Mouse (Mus musculus) adrenal gland (tissue): ENCODE data around the gene Tmem199.

Experiments
- intact Hi-C: fragments of 180-260 bp; cut with DNase I; formaldehyde crosslinking; loops from one replicate; pipeline ENCODE4 v1.15.1; 2025

Gene Tmem199

DNA sequence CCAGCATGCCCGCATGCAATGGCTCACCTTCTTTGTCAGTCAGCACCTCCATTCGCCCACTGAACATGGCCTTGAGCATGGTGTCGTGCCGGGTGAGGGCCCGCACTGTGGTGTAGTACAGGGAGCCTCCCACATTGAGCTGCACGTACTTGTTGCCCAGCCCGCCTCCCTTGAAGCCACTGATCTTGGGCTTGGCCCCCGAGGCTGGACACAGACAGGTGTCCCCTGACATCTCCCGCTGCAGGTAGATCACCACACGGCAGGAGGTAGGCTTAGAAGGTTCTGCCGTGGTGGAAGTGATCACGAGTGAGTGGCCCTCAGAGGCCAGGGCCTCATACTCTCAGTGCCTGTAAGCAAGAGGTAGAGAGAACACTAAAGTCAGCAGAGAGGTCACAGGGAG, 18.0 kb upstream of the Tmem199 start:
- intact Hi-C loops, result no loop called here

DNA sequence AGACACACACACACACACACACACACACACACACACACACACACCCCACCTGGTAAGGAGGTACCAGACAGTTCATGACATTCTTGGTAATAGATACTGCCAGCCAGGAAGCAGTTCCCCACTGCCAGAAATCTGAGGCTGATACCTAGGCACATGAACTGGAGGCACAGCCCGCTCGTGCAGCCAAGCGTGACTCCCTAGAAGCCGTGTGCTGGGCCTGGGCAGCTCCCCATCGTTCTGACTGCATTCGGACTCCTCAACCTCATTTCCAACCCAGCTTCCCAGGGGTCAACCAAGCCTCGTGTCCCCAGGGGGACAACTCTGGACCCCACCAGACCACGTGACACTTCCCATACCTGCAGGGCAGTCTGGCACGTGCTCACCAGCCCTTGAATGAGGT, 16.7 kb upstream of the Tmem199 start:
- intact Hi-C loops, result no loop called here

DNA sequence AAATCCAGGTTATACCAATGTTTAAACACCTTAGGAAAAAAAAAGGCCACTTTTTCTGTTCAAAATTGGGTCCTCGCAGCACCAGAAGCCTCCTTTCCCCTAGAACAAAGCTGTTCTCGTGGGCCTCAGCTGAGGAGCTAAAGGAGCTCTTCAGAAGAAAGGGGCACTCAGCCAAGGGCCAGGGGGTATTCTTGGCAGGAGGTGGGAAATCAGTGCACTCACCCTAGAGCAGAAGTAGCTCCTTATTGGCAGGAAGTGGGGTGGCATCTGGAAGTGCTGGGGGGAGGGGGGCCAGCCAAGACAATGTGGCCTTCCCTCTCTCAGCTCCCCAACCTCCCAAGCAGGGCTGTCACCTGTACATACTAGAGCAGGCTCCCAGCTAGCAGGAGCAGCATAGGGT, 12.9 kb upstream of the Tmem199 start:
- intact Hi-C loops, result no loop called here

DNA sequence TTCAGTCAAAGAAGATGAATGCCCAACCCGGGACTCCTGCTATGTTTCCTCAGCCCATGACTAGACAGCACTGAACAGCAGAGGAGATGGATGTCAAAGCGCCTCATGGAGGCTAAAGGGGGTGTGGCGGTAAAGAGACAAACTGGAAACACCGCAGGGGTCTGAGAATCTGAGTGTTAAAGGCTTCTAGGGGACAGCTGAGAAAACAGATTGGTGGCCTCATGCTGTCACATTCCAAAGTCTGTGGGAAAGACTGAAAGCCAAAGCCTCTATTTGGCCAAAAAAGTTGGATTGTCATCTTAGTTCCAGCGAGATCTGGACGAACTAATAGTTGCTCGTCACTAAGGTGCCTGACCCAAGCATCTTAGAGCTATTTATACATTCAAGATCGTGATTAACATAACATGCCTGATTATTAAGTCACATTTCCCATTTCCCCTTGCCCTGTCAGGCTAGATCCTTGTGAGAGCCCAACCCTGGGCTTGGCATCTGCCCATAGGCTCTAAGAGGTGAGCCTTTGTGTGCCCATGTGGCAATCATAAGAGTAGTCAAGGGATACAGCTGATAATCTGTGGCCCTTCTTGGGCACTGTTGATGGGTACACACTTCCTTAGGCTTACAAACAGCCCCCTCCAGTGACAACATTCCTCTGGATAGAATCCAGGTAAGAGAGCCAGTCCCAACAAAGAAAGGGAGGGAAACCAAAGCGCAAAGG, 11.4 kb upstream of the Tmem199 start:
- intact Hi-C loops, result no loop called here

DNA sequence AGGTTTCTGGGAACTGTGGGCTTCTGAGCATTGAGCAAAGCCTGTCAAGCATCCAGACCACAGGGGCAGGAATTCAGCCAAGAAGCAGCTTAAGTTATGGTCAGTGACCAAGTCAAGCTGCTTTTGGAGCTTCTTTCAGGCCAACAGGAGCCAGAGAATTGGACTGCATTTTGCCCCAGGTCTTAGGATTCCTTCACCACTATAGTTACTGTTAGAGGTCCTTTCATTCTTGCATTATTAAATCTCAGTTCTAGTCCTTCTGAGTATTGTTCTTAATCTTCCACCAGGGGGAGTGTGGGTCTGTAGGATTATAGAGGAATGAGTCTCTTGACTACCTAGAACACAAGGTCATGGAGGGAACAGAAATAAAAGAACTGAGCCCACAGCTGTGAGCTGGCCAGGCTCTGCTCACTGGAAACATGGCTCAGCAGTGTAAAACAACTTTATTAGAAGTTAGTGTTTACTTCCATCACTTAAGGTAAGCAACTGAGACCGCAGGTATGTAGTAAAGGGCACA, 10.6 kb upstream of the Tmem199 start:
- intact Hi-C loops, result no loop called here

DNA sequence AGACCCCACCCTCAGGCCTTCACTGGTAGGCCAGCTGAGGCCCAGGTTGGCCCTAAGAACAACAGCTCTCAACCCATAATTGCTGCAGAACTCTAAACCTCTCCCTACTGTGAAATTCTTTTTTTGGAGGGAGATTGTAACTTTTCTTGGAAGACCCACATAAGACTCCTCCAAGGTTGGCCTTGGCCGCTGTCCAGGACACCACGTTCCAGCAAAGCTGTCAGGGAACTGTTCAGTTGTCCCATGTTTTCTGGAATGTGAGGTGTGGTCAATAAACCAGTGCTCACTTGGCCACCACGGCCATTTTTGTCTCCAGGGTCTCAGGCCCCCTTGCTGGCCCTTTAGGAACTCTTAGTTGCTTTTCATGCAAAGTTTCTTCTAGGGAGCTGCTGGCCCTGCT, 9.9 kb upstream of the Tmem199 start:
- intact Hi-C loops, result no loop called here

DNA sequence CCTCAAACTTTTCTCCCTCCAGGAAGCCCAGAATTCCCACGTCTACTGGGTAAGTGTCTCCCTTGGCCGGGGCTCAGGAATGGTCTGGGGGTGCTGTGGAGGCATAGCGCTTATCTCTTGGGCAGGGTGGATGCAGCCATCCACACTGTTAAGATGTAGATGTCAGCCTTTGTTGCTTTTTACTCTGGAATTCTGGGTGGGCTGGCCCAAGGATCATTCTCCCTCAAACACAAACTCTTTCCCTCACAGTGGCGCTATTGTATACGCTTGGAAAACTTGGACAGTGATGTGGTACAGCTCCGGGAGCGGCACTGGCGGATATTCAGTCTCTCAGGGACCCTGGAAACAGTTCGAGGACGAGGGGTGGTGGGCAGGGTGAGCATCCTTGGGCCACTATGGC, 7.0 kb upstream of the Tmem199 start:
- intact Hi-C loops, result no loop called here

DNA sequence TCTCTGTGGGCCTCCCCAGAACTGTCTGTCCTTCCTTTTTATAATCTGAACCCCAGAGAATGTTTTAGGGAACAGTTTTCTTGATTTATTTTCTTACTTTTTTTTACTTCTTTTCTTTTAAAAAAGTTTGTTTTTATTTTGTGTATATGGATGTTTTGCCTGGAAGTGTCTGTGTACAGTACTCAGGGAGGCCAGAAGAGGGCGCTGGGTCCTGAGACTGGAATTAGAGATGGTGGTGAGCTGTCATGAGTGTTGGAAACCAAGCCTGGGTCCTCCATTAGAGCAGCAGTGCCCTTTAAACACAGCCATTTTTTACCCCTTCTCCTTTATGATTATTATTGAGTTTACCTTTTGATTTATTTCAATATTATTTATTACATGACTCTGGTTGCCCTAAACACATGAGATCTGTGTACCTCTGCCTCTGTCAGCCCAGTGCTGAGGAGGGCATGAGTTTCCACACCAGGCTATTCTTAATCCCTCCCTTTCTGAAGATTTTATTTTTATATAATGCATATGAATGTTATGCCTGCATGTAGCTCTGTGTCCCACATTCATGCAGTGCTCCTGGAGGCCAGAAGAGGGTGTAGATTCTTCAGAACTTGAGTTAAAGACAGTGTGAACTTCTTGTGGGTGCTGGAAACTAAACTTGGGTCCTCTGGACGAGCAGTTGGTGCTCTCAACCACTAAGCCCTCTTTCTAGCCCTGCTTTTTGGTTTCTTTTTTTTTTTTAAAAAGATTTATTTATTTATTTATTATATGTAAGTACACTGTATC, 3.8 kb upstream of the Tmem199 start:
- intact Hi-C loops, result no loop called here

DNA sequence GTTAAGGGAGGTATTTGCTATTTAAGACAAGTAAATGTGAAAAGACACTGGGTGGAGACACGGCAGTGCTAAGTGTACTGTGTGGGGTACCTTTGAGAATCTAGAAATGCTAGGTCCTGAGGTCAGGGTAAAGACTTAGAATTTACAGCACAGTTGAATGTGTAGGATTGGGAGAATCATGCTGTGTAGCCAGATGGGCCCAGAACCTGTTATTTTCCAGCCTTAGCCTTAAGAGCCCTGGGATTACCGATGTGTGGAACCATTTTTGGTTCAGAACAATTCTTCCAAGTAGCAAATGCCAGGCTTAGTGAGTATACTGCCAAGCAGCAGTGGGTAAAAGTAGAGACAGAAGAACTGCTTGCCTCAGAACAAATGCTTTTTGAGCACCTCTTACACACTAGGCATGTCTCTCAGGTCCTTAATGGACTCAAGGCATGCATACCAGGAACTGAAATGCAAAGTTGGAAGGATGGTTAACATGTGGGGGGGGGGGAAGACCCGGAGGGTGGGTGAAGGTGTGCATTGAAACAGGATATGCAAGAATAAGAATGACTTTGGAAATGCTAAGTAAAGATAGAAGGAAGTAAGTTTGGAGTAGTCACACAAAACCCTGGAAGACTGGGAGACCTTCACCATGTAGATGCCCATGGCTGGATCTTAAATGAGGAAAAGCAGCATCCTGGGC, 1.3 kb upstream of the Tmem199 start:
- intact Hi-C loops, result no loop called here

DNA sequence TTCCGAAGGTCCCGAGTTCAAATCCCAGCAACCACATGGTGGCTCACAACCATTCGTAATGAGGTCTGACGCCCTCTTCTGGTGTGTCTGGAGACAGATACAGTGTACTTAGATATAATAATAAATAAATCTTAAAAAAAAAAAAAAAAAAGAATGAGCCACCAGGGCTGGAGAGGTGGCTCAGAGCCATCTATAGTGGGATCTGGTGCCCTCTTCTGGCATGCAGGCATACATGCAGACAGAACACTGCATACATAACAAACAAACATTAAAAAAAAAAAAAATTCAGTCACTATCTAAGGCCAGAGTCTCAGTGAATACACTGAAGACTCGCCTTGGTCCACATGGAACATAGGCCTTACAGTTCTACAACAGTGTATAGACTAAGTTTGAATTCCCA, 2.8 kb downstream of the Tmem199 start:
- intact Hi-C loops, result loop anchor here (5.0 kb wide), 1 partner anchor 52 kb away; no protein-coding TSS in a partner anchor

DNA sequence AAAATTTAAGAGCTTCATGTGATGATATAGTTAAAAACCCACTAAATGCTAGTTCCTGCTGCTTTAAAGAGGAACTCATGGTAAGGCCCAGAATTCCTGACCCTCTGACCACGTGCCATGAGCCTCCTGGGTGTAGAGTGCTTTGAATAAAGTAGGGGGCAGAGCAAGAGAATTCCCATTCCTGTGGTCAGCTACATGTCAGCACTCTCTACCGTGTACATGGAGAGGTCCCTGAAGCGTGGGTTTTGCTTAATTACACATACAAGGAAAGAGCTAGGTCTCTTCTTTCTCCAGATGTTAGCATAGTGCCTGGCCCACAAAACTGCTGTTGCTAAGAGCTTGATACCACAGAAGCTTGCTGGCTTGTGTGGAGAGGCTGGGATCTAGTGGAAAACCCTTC, 6.5 kb downstream of the Tmem199 start:
- intact Hi-C loops, result loop anchor here (5.0 kb wide), 1 partner anchor 48 kb away; no protein-coding TSS in a partner anchor

DNA sequence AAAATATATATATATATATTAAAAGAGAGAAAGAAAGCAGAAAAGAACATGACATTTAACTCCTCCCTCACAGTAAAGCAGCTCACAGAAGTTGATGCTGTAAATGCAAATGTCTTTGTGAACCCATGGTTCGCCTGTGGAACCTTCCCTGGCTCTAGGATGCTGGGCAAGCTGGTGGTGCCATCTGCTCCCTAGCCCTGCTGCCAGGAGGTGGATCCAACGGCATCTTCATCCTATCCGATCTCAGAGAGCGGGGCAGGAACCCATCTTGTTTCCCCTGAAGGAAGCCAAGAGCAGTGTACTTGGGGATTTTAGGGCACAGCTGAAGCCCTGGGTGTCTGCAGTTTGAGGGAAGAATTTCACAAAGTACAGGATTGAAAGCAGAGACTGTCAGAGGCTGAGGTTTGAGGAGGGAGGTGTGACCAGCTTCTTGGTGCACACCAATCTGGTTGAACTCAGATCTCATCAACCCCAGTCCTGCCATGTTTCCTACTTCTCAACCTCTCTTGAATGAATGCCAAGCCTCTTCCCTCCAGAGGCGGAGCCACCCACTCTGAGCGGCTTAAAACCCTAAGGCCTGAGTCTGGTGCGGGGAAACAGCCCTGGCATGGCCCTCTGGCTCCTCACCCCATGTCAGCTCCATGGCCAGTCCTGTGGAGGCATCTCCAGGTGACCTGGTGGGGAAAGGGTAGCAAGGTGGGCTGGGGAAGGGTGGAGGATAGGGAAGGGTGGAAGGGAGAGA, 8.9 kb downstream of the Tmem199 start, which contains the start of gene Sebox:
Gene Sebox (plus strand): TSS at position 539 of the 742 bp plus-strand sequence.
- intact Hi-C loops, result no loop called here

DNA sequence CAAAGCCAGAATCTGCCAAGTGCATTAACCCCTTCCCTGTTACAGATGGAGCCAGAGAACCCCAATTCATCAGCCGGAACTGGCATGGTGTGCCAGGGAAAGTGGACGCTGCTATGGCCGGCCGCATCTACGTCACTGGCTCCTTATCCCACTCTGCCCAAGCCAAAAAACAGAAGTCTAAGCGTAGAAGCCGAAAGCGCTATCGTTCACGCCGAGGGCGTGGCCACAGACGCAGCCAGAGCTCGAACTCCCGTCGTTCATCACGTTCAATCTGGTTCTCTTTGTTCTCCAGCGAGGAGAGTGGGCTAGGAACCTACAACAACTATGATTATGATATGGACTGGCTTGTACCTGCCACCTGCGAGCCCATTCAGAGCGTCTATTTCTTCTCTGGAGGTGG, 10.4 kb downstream of the Tmem199 start:
- intact Hi-C loops, result no loop called here

DNA sequence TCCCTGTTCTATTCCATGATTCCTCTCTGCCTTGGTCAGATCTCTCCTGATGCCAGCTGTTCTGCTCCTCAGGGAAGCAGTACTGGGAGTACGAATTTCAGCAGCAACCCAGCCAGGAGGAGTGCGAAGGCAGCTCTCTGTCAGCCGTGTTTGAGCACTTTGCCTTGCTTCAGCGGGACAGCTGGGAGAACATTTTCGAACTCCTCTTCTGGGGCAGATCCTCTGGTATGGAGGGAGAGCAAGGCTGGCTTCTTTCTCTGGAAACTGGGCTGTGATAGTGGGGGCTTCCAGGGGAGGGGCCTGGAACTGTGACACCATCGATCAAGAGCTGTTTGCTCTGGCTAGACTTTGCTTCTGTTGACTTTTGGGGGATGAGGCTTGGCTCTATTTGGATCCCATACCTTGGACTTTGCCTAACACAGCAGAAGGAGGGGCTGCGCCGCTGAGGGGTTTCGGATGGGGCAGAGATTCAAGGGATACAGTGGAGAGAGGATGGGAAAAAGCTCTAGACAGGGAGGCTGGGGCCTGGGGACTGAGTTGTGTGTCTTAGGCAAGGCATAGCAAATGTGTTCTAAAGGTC, 11.3 kb downstream of the Tmem199 start:
- intact Hi-C loops, result no loop called here

DNA sequence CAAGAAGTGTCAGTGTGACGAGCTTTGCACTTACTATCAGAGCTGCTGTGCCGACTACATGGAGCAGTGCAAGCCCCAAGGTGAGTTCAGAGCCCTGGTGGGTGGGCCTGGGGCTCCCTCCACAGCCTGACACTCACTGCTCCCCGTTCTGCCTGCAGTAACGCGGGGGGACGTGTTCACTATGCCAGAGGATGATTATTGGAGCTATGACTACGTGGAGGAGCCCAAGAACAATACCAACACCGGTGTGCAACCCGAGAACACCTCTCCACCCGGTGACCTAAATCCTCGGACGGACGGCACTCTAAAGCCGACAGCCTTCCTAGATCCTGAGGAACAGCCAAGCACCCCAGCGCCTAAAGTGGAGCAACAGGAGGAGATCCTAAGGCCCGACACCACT, 12.4 kb downstream of the Tmem199 start:
- intact Hi-C loops, result no loop called here

DNA sequence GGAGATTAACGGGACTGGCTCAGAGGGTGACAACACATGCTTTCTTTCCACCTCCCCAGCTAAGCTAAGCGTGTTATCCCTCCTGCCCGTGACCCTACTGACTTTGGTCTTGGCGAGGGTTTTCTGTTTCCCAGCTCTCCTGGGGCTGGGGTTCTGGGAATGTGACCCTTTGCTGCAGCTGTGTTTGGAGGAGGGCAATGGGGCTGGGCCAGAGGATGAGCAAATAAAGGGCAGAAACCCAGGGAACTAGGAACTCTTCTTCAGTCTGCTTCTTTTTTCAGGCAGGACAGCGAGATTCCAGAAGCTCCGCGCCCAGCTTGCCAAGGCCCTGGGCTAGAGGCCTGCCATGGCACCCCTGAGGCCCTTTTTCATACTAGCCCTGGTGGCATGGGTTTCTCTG, 13.0 kb downstream of the Tmem199 start, which contains the start of gene Vtn:
Gene Vtn (plus strand): TSS at position 88 of the 400 bp plus-strand sequence.
- intact Hi-C loops, result no loop called here

DNA sequence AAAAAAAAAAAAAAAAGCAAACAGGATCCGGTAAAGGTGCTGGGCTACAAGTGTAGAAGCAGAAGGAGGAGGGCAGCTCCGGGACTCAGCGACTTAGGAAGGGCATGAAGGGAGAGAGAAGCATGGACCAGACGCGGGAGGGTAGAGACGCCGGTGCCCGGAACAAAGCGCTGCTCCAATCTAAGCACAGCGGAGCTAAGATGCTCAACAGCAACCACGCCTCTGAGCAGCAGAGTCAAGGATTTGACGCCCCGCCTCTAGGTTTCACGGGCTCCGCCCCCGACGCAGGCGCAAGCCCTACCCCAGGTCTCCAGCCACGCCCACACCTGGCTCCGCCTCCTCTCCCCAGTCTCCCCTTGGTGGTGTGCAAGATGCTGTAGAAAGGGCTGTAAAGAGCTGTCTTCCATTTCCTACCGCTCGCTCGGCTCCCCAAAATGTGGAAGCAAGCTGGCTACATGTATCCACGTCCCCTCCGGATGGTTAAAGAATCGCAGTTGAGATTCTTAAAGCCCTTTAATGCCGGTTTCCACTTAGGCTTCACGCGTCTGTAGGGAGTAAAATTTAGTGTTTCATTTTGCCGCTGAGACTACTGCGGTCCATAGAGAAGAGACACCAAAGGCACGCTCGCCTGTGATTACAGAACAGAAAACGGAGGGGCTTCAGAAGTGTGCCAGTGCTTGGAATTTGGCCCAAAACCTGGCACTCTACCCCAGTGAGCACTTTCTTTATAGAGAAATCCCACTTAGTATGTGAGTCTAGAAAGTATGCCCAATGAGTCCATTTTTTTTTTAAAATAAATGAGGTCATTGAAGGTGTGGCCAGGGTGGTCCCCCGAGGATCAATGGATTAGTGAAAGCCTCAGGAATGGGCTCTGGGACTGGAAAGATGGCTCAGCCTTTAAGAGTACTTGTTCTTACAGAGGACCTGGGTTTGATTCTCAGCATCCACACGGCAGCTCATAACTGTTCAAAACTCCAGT, 14.1 kb downstream of the Tmem199 start, which contains the start of gene Sarm1:
Gene Sarm1 (minus strand): TSS at position 211 of the 979 bp plus-strand sequence.
- intact Hi-C loops, result no loop called here

DNA sequence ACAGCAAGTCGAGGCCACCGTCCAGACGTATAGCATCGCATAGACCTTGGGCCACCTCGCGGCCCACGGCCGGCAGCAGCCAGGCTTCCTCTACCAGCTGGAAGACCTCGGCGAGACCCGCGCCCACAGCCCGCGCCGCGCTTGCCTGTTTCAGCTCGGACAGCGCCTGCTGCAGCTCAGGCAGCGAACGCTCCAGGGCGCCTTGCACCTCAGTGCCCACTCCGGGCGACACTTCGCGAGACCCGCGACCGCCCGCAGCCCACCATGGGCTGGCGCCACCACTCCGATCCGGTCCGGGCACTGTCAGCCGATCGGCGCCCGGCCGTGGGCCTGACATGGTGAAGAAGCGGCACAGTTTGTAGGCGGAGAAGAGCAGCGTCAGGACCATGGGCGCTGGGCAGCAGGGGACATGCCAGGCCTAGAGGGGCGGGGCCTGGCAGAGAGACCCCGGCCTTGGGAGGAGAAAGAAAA, 14.9 kb downstream of the Tmem199 start:
- intact Hi-C loops, result no loop called here

DNA sequence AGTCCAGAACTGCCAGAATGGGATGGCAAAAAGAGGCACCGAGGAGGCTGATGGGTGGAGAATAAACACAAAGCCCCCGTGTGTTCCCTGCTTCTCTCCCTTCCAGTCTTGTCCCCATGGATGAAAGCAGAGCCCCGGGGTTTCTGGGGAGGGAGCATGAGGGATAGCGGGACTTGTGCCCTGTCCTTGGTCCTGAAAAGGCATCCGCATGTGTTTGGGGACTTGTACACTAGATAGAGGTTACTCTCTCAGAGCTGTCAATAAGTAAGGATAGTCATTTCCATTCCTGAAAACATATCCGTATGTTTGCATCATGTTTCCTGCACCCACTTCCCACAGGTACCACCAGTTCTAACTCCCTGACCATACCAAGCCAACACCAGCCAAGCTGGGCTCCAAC, 16.1 kb downstream of the Tmem199 start:
- intact Hi-C loops, result no loop called here
